8 mouse cellular contexts compared by ENCODE assay signal in genomic region chr9:40800675-40801612, GRCm38 (mm10). TPM values are rescaled to one million over a fixed set of nuclear protein-coding genes. Genes with fewer than 3 reads are reported as not detected.
DNase-seq lines count a peak whose midpoint lies in the region; ATAC-seq and TF ChIP-seq lines count a peak whose summit lies in the region.

Gene Hspa8 (plus strand): TSS chr9:40800984.

- H3K27ac ChIP-seq in hindbrain, embryonic 10.5 days = peak within 1 kb of the TSS; percentile 99
- peak within 1 kb of the TSS; percentile 99 for H3K27ac ChIP-seq in lung, postnatal 0 days (ENCODE audit: low read length)

- WGBS in hindbrain, embryonic 10.5 days = under 1% methylated on average over 83 of the region's 83 CpGs
- under 1% methylated on average over 62 of the region's 83 CpGs for WGBS in lung, postnatal 0 days

- H3K36me3 ChIP-seq in hindbrain, embryonic 10.5 days = peaks cover 42% of the 10 kb centered on the region
- H3K36me3 ChIP-seq in lung, postnatal 0 days (ENCODE audit: insufficient read depth, low read length) = 0 out of 2 replicates have a peak, but pooled peaks cover 9% of the 10 kb centered on the region

- peak; percentile 90 for ATAC-seq in frontal cortex, adult (ENCODE audit: low TSS enrichment)
- peak; percentile 95 for ATAC-seq in lung, postnatal 0 days

- TF ChIP-seq CTCF in lung, postnatal 0 days (IDR thresholded peaks at IDR 0.05) = peak; percentile 57

- H3K4me3 ChIP-seq in hindbrain, embryonic 10.5 days = peak within 1 kb of the TSS; percentile 99
- peak within 1 kb of the TSS; percentile 96 for H3K4me3 ChIP-seq in lung, postnatal 0 days (ENCODE audit: low read depth, low read length)

- peak; percentile 51; the same call in 1 of the 2 replicates for TF ChIP-seq EP300 in lung, postnatal 0 days (IDR thresholded peaks at IDR 0.05)

- peak within 1 kb of the TSS; percentile 81 for H3K4me2 ChIP-seq in lung, postnatal 0 days (replicated peaks; ENCODE audit: low read depth, low read length)

- H3K27me3 ChIP-seq in hindbrain, embryonic 10.5 days (ENCODE audit: insufficient read depth, poor library complexity, severe bottlenecking) = no peaks in the 10 kb centered on the region
- H3K27me3 ChIP-seq in lung, postnatal 0 days (replicated peaks; ENCODE audit: insufficient read depth, low read length) = no peaks in the 10 kb centered on the region

- peaks cover 41% of the 10 kb centered on the region for H3K4me1 ChIP-seq in hindbrain, embryonic 10.5 days (replicated peaks)
- peaks cover 8% of the 10 kb centered on the region; the same call in 1 of the 2 replicates for H3K4me1 ChIP-seq in lung, postnatal 0 days (ENCODE audit: insufficient read depth, low read depth, low read length)

- peak within 1 kb of the TSS; percentile 87 for H3K9ac ChIP-seq in lung, postnatal 0 days (replicated peaks; ENCODE audit: low read depth)

- DNase-seq in MN1 (ENCODE audit: low spot score) = peak; percentile 99
- peak; percentile 100 for DNase-seq in cerebellum, adult 9-10 months
- peak; percentile 99 for DNase-seq in hindbrain, embryonic 10.5 days (ENCODE audit: low spot score)
- DNase-seq in layer of hippocampus, adult 9-11 months = peak; percentile 100
- peak; percentile 100 for DNase-seq in lung, postnatal 0 days (ENCODE audit: low spot score)
- DNase-seq in ovary, postnatal 14 days (ENCODE audit: low spot score) = peak; percentile 99
- DNase-seq in thymus, postnatal 14 days = peak; percentile 100

- no peaks in the 10 kb centered on the region for H3K9me3 ChIP-seq in hindbrain, embryonic 10.5 days
- H3K9me3 ChIP-seq in lung, postnatal 0 days (ENCODE audit: low read length) = no peaks in the 10 kb centered on the region

RNA-seq across cellular contexts. Expression of gene Hspa8, which starts in this region (rescaled TPM):
- polyA plus RNA-seq in hindbrain, embryonic 10.5 days (2016; fragmentation: Nextera tagmentation; extraction: Ambion mirVana) = 2,933 and 3,536 TPM in 2 replicates
- polyA plus RNA-seq in lung, postnatal 0 days (2015; fragmentation: Nextera tagmentation; extraction: Ambion mirVana) = 956 and 1,427 TPM in 2 replicates

Comparison
In these comparisons a context has a peak if more than half of its experiments do, and no peak if none do; other contexts are left out.
1. Peak in every context shown above with its lines: DNase-seq, ATAC-seq, H3K4me3 ChIP-seq and H3K27ac ChIP-seq.